Mouse (Mus musculus) midbrain, embryonic 16.5 days (tissue): ENCODE measurements around the gene N4bp1. TPM values are rescaled to one million over a fixed set of nuclear protein-coding genes. Genes with fewer than 3 reads are reported as not detected.

ENCODE experiments used
- ATAC-seq: fragments of 200-750 bp; cut with Nextera tagmentation; 2 replicates; pipeline ENCODE4 v1.8.0; 2017; ENCODE audit warnings: moderate TSS enrichment
- H3K27ac ChIP-seq: fragments of 300-500 bp; sonication (generic); 2 replicates; pipeline ENCODE4 v1.5.1; 2014; ENCODE audit warnings: mild to moderate bottlenecking, low read length, mixed read lengths
- H3K27me3 ChIP-seq: fragments of 300-500 bp; sonication (generic); 2 replicates; pipeline ENCODE4 v1.6.1; 2014; ENCODE audit warnings: low read depth, low read length, mixed read lengths; ENCODE audit not compliant: control insufficient read depth, insufficient read depth
- H3K36me3 ChIP-seq: fragments of 300-500 bp; sonication (generic); 2 replicates; pipeline ENCODE4 v1.6.1; 2014; ENCODE audit warnings: mild to moderate bottlenecking, low read length, moderate library complexity, mixed read lengths; ENCODE audit not compliant: control insufficient read depth, insufficient read depth
- H3K4me1 ChIP-seq: fragments of 300-500 bp; sonication (generic); 2 replicates; pipeline ENCODE4 v1.6.1; 2014; ENCODE audit warnings: mild to moderate bottlenecking, low read length, mixed read lengths; ENCODE audit not compliant: control insufficient read depth, insufficient read depth
- H3K4me2 ChIP-seq: fragments of 300-500 bp; sonication (generic); 2 replicates; pipeline ENCODE4 v1.6.1; 2014; ENCODE audit warnings: mild to moderate bottlenecking, low read length, mixed read lengths
- H3K4me3 ChIP-seq: fragments of 300-500 bp; sonication (generic); 2 replicates; pipeline ENCODE4 v1.5.1; 2014; ENCODE audit warnings: low read depth, mild to moderate bottlenecking, low read length, moderate library complexity, mixed read lengths
- H3K9ac ChIP-seq: fragments of 300-500 bp; sonication (generic); 2 replicates; pipeline ENCODE4 v1.6.1; 2014; ENCODE audit warnings: low read depth, low read length, mixed read lengths
- H3K9me3 ChIP-seq: fragments of 300-500 bp; sonication (generic); replicated peaks from 2 replicates; pipeline ENCODE4 v1.6.1; 2014; ENCODE audit warnings: mild to moderate bottlenecking, low read length, mixed read lengths; ENCODE audit not compliant: control insufficient read depth, poor library complexity, severe bottlenecking
- WGBS: fragments of 180-500 bp; shearing (Covaris S2); extraction: QIAGEN DNeasy Blood & Tissue Kit; methylation state at CpG from one replicate; pipeline ENCODE4 v1.1.7; 2014; 5-methylcytosine and 5-hydroxymethylcytosine counted together
- polyA plus RNA-seq: library from polyadenylated mRNA; unstranded; fragments of >200 nt; fragmentation: Nextera tagmentation; extraction: Ambion mirVana; gene quantifications from 2 replicates; pipeline ENCODE4 v1.2.1, GENCODE M21; 2015

The N4bp1 gene
- polyA plus RNA-seq, 1 experiment from 2014 or later: 9.2 TPM

GRCm38 (mm10) chr8:86871421-86871820 lies 13.6 kb downstream of the N4bp1 start:
- ATAC-seq: no peak
- WGBS: 98% methylated on average over 2 of the region's 2 CpGs
- no peak overlapping the region for H3K9ac ChIP-seq
- no peaks in the 10 kb centered on the region for H3K27me3 ChIP-seq
- peaks cover 8% of the 10 kb centered on the region; the same call in 1 of the 2 replicates for H3K4me1 ChIP-seq
- no peak overlapping the region for H3K4me3 ChIP-seq
- no peaks in the 10 kb centered on the region for H3K36me3 ChIP-seq
- H3K27ac ChIP-seq: no peak overlapping the region
- no peak overlapping the region for H3K4me2 ChIP-seq
- no peaks in the 10 kb centered on the region for H3K9me3 ChIP-seq

GRCm38 (mm10) chr8:86870771-86871170 lies 14.3 kb downstream of the N4bp1 start:
- H3K27ac ChIP-seq: no peak overlapping the region
- ATAC-seq: no peak
- H3K4me3 ChIP-seq: no peak overlapping the region
- H3K36me3 ChIP-seq: no peaks in the 10 kb centered on the region
- no peak overlapping the region for H3K9ac ChIP-seq
- 81% methylated on average over 2 of the region's 2 CpGs for WGBS
- H3K4me1 ChIP-seq: peaks cover 8% of the 10 kb centered on the region; the same call in 1 of the 2 replicates
- no peak overlapping the region for H3K4me2 ChIP-seq
- H3K9me3 ChIP-seq: no peaks in the 10 kb centered on the region
- no peaks in the 10 kb centered on the region for H3K27me3 ChIP-seq

GRCm38 (mm10) chr8:86868041-86868440 lies 17.0 kb downstream of the N4bp1 start:
- peaks cover 6% of the 10 kb centered on the region; the same call in 1 of the 2 replicates for H3K4me1 ChIP-seq
- no peaks in the 10 kb centered on the region for H3K9me3 ChIP-seq
- no peak overlapping the region for H3K27ac ChIP-seq
- H3K4me3 ChIP-seq: no peak overlapping the region
- no peak overlapping the region for H3K9ac ChIP-seq
- no peaks in the 10 kb centered on the region for H3K36me3 ChIP-seq
- WGBS: 90% methylated on average over 3 of the region's 3 CpGs
- no peaks in the 10 kb centered on the region for H3K27me3 ChIP-seq
- H3K4me2 ChIP-seq: no peak overlapping the region
- ATAC-seq: no peak

GRCm38 (mm10) chr8:86864764-86865163 lies 20.3 kb downstream of the N4bp1 start:
- ATAC-seq: no peak
- no peak overlapping the region for H3K4me3 ChIP-seq
- no peaks in the 10 kb centered on the region for H3K9me3 ChIP-seq
- H3K9ac ChIP-seq: no peak overlapping the region
- WGBS: 87% methylated on average over 4 of the region's 4 CpGs
- no peaks in the 10 kb centered on the region for H3K36me3 ChIP-seq
- no peaks in the 10 kb centered on the region for H3K27me3 ChIP-seq
- no peak overlapping the region for H3K27ac ChIP-seq
- H3K4me1 ChIP-seq: no peaks in the 10 kb centered on the region
- H3K4me2 ChIP-seq: no peak overlapping the region

- H3K4me2 ChIP-seq: no peak overlapping the region
- 89% methylated on average over 4 of the region's 4 CpGs for WGBS
- no peak overlapping the region for H3K9ac ChIP-seq
- H3K36me3 ChIP-seq: no peaks in the 10 kb centered on the region
- H3K27ac ChIP-seq: no peak overlapping the region
- no peaks in the 10 kb centered on the region for H3K27me3 ChIP-seq
- no peaks in the 10 kb centered on the region for H3K9me3 ChIP-seq
- no peaks in the 10 kb centered on the region for H3K4me1 ChIP-seq
- H3K4me3 ChIP-seq: no peak overlapping the region
- ATAC-seq: no peak
Observed at GRCm38 (mm10) chr8:86862837-86863236, 22.2 kb downstream of the N4bp1 start.

GRCm38 (mm10) chr8:86862155-86862816 lies 22.8 kb downstream of the N4bp1 start:
- no peaks in the 10 kb centered on the region for H3K4me1 ChIP-seq
- no peaks in the 10 kb centered on the region for H3K9me3 ChIP-seq
- H3K36me3 ChIP-seq: no peaks in the 10 kb centered on the region
- WGBS: 77% methylated on average over 3 of the region's 3 CpGs
- no peak overlapping the region for H3K9ac ChIP-seq
- H3K4me2 ChIP-seq: no peak overlapping the region
- H3K27me3 ChIP-seq: no peaks in the 10 kb centered on the region
- no peak for ATAC-seq
- H3K4me3 ChIP-seq: no peak overlapping the region
- no peak overlapping the region for H3K27ac ChIP-seq

- no peak for ATAC-seq
- H3K4me1 ChIP-seq: no peaks in the 10 kb centered on the region
- WGBS: 82% methylated on average over 7 of the region's 7 CpGs
- no peak overlapping the region for H3K27ac ChIP-seq
- no peaks in the 10 kb centered on the region for H3K27me3 ChIP-seq
- no peaks in the 10 kb centered on the region for H3K9me3 ChIP-seq
- H3K4me3 ChIP-seq: no peak overlapping the region
- no peaks in the 10 kb centered on the region for H3K36me3 ChIP-seq
- no peak overlapping the region for H3K4me2 ChIP-seq
- H3K9ac ChIP-seq: no peak overlapping the region
Observed at GRCm38 (mm10) chr8:86861516-86861915, 23.5 kb downstream of the N4bp1 start.

- Histone ChIP-seq H3K4me3 (no peak overlapping the region), H3K27me3 (no peaks in the 10 kb centered on the region), H3K36me3 (no peaks in the 10 kb centered on the region), H3K9me3 (no peaks in the 10 kb centered on the region), H3K4me2 (no peak overlapping the region), H3K27ac (no peak overlapping the region), H3K9ac (no peak overlapping the region), H3K4me1 (peaks cover 10% of the 10 kb centered on the region)
- ATAC-seq: no peak
- WGBS: 83% methylated on average over 6 of the region's 7 CpGs
Observed at GRCm38 (mm10) chr8:86856248-86856647, 28.8 kb downstream of the N4bp1 start.

- no peak for ATAC-seq
- Histone ChIP-seq H3K9ac (no peak overlapping the region), H3K4me3 (no peak overlapping the region), H3K27ac (no peak overlapping the region), H3K27me3 (no peaks in the 10 kb centered on the region), H3K36me3 (no peaks in the 10 kb centered on the region), H3K4me2 (no peak overlapping the region), H3K4me1 (peaks cover 10% of the 10 kb centered on the region), H3K9me3 (no peaks in the 10 kb centered on the region)
- 31% methylated on average over 11 of the region's 11 CpGs for WGBS
Observed at GRCm38 (mm10) chr8:86854686-86855085, 30.4 kb downstream of the N4bp1 start.
